In genomic region chrX:103556046-103556445, GRCm38 (mm10) we compare ENCODE assay signal across 9 mouse cellular contexts.
DNase-seq lines count a peak whose midpoint lies in the region; ATAC-seq and TF ChIP-seq lines count a peak whose summit lies in the region.
"Had no signal": no experiment of that assay in that cellular context is flagged by ENCODE, and none has a peak within 500 bp of the region (broad histone marks: within the 10 kb centered on the region; RNA-seq: fewer than 3 reads in every experiment).

No protein-coding gene starts in this region.

- peaks cover 15% of the 10 kb centered on the region for H3K4me1 ChIP-seq in kidney, adult 2 months (ENCODE audit: control insufficient read depth, insufficient read depth, low read length)
- peaks cover 2% of the 10 kb centered on the region; the same call in 1 of the 2 replicates for H3K4me1 ChIP-seq in cortical plate, adult 2 months (ENCODE audit: control insufficient read depth, insufficient read depth, low read length)
- H3K4me1 ChIP-seq in hindbrain, embryonic 12.5 days: peaks cover 14% of the 10 kb centered on the region
- peaks cover 13% of the 10 kb centered on the region for H3K4me1 ChIP-seq in midbrain, embryonic 12.5 days

- H3K9ac ChIP-seq in hindbrain, embryonic 12.5 days: no peak overlapping the region
- no peak overlapping the region; the same call in 1 of the 2 replicates for H3K9ac ChIP-seq in midbrain, embryonic 12.5 days (replicated peaks)

- H3K9me3 ChIP-seq in hindbrain, embryonic 12.5 days (replicated peaks): no peaks in the 10 kb centered on the region
- H3K9me3 ChIP-seq in midbrain, embryonic 12.5 days: no peaks in the 10 kb centered on the region

- DNase-seq in kidney, adult 2 months: no peak
- no peak for DNase-seq in kidney, postnatal 10 days
- DNase-seq in spleen, postnatal 14 days (ENCODE audit: low spot score in 2 of 2): no peak
- DNase-seq in urinary bladder, postnatal 14 days (ENCODE audit: low spot score): no peak
- no peak for DNase-seq in gastrocnemius, postnatal 25 days
- DNase-seq: cerebellum, adult 11 months had no signal

- WGBS in kidney, adult 2 months: 55% methylated on average over 4 of the region's 4 CpGs
- 47% methylated on average over 4 of the region's 4 CpGs for WGBS in hindbrain, embryonic 12.5 days
- WGBS in midbrain, embryonic 12.5 days: 39% methylated on average over 4 of the region's 4 CpGs

- ATAC-seq in hindbrain, embryonic 12.5 days (ENCODE audit: low FRiP score): no peak
- no peak for ATAC-seq in midbrain, embryonic 12.5 days (ENCODE audit: low FRiP score, low read depth)

- no peaks in the 10 kb centered on the region for H3K36me3 ChIP-seq in kidney, adult 2 months (ENCODE audit: control insufficient read depth, insufficient read depth, low read length)
- H3K36me3 ChIP-seq in hindbrain, embryonic 12.5 days: no peaks in the 10 kb centered on the region
- no peaks in the 10 kb centered on the region for H3K36me3 ChIP-seq in midbrain, embryonic 12.5 days

- no peaks in the 10 kb centered on the region for H3K27me3 ChIP-seq in kidney, adult 2 months (replicated peaks; ENCODE audit: control insufficient read depth, insufficient read depth, low read length)
- H3K27me3 ChIP-seq in hindbrain, embryonic 12.5 days: no peaks in the 10 kb centered on the region
- no peaks in the 10 kb centered on the region for H3K27me3 ChIP-seq in midbrain, embryonic 12.5 days

- H3K27ac ChIP-seq in kidney, adult 2 months (ENCODE audit: insufficient read depth, low read depth, low read length): peak overlapping the region; percentile 47
- H3K27ac ChIP-seq in cortical plate, adult 2 months (ENCODE audit: insufficient read depth, low read length): peak overlapping the region; percentile 19
- peak overlapping the region; percentile 79 for H3K27ac ChIP-seq in hindbrain, embryonic 12.5 days
- peak overlapping the region; percentile 87 for H3K27ac ChIP-seq in midbrain, embryonic 12.5 days (replicated peaks)

- H3K4me3 ChIP-seq in kidney, adult 2 months (ENCODE audit: insufficient read depth, low read depth, low read length): no peak overlapping the region
- H3K4me3 ChIP-seq in cortical plate, adult 2 months (ENCODE audit: insufficient read depth, low read length): no peak overlapping the region
- H3K4me3 ChIP-seq in hindbrain, embryonic 12.5 days: no peak overlapping the region
- H3K4me3 ChIP-seq in midbrain, embryonic 12.5 days: no peak overlapping the region

- TF ChIP-seq POLR2A in kidney, adult 2 months (IDR thresholded peaks at IDR 0.05; ENCODE audit: low read depth, low read length): no peak
- TF ChIP-seq POLR2A in cortical plate, adult 2 months (IDR thresholded peaks at IDR 0.05; ENCODE audit: extremely low read depth, insufficient read depth, low read length): no peak

- H3K4me2 ChIP-seq in hindbrain, embryonic 12.5 days (replicated peaks): no peak overlapping the region
- no peak overlapping the region for H3K4me2 ChIP-seq in midbrain, embryonic 12.5 days (replicated peaks)

- no peak for TF ChIP-seq CTCF in kidney, adult 2 months (conservative IDR thresholded peaks at IDR 0.05; ENCODE audit: insufficient read depth, insufficient read length, low read depth, low read length)
- TF ChIP-seq CTCF in cortical plate, adult 2 months (IDR thresholded peaks at IDR 0.05; ENCODE audit: extremely low read depth, insufficient read depth, low read length): no peak

Comparison
In these comparisons a context has a peak if more than half of its experiments do, and no peak if none do; other contexts are left out.
1. H3K27ac ChIP-seq: peak in every context shown above with its lines; median percentile 87 in midbrain, embryonic 12.5 days; 79 in hindbrain, embryonic 12.5 days; 47 in kidney, adult 2 months; 19 in cortical plate, adult 2 months.